Mouse (Mus musculus): ENCODE results near the gene Apela. TPM values are rescaled to one million over a fixed set of nuclear protein-coding genes. Genes with fewer than 3 reads are reported as not detected.
"Not testable (repeated sequence)": the region's sequence is repeated elsewhere in the genome, so short reads cannot be mapped to it uniquely, and the experiment has no call there.

Apela gene
- polyA plus RNA-seq, 1 experiment from 2014 or later: not detected

DNA sequence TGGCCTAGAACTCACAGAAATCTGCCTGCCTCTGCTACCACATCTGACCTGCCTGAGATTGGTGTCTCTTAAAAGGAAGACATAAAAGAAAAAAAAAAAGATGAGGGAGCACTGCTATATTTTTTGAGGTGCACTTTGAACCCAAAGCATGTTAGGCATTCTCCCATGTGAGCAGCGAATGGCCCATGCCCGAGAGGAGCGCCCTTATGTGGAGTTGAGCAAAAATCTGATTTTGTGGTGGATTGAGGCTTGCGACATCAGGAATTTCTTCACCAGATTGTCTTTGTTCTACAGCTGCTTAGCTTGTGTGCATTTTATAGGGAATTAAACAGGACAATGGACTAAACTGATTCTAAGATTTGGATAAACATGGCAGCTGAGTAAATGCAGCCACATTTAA, 10.1 kb upstream of the Apela start:
- Histone ChIP-seq H3K79me2 (ENCODE audit: inconsistent target) (no peaks in the 10 kb centered on the region), H3K4me3 (ENCODE audit: inconsistent target) (no peak overlapping the region), H3K36me3 (ENCODE audit: inconsistent target) (no peaks in the 10 kb centered on the region), H3K27ac (no peak overlapping the region)
- WGBS (ENCODE audit: missing documents): 94% methylated on average over 4 of the region's 4 CpGs

DNA sequence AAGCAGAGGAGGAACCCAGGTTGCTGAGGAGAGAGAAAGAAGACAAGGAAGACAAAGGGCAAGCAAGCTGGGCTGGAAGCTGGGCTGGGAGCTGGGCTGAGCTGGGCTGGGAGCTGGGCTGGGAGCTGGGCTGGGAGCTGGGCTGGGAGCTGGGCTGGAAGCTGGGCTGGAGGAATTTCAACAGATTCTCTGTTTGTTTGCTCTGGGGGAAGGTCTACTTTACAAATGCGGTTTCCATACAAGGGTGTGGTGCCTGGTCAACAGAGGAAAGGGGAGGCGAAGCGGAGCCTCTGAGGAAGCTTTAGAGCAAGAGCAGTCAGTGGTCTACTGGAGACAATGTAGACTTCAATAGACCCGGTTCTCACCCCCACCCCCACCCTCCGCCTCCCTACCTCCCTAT, 9.4 kb upstream of the Apela start:
- Histone ChIP-seq H3K79me2 (ENCODE audit: inconsistent target) (no peaks in the 10 kb centered on the region), H3K27ac (no peak overlapping the region), H3K4me3 (ENCODE audit: inconsistent target) (no peak overlapping the region), H3K36me3 (ENCODE audit: inconsistent target) (no peaks in the 10 kb centered on the region)
- WGBS (ENCODE audit: missing documents): 67% methylated on average over 5 of the region's 5 CpGs

DNA sequence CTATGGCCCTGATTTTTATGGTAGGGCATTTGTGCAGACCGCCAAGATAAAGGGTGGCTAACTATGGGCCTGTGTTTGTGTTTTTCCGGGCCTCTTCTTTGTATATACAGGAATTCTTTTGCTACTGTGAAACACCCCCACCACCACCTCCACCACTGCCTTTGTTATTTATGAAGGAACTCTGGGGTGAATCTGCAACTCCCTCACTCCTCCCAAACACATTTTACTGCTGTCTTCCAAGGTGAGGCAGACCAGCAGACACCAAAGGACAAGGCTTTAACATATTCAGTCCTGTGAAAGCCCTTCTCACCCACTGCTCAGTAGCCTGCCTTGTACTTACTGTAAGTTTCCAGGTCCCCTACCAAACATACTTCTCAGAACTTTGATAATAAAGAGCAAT, 3.0 kb downstream of the Apela start:
- H3K4me3 ChIP-seq (ENCODE audit: inconsistent target): no peak overlapping the region
- no peak overlapping the region for H3K27ac ChIP-seq
- H3K79me2 ChIP-seq (ENCODE audit: inconsistent target): no peaks in the 10 kb centered on the region
- no peaks in the 10 kb centered on the region for H3K36me3 ChIP-seq (ENCODE audit: inconsistent target)
- WGBS (ENCODE audit: missing documents): 81% methylated on average over 2 of the region's 2 CpGs

DNA sequence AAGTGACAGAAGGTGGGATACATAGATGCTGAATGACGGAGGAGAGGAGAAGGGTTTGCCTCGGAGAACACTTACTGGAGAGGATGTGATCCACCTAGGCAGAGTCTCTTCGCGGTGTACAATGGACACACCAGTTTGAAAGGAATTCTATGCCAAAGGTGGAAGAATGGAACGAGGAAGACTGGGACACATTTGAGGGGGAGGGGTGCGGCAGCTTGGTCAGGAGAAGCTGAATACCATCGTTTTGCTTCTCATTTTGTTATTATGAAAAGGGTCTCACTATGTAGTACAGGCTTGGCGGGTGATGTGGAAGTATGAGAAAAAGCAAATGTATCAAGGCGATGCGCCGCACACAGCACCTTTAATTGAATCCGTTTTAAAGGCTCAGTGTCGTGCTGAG, 4.1 kb downstream of the Apela start:
- Histone ChIP-seq H3K36me3 (ENCODE audit: inconsistent target) (no peaks in the 10 kb centered on the region), H3K79me2 (ENCODE audit: inconsistent target) (no peaks in the 10 kb centered on the region), H3K4me3 (ENCODE audit: inconsistent target) (no peak overlapping the region), H3K27ac (no peak overlapping the region)
- WGBS (ENCODE audit: missing documents): 91% methylated on average over 13 of the region's 13 CpGs

DNA sequence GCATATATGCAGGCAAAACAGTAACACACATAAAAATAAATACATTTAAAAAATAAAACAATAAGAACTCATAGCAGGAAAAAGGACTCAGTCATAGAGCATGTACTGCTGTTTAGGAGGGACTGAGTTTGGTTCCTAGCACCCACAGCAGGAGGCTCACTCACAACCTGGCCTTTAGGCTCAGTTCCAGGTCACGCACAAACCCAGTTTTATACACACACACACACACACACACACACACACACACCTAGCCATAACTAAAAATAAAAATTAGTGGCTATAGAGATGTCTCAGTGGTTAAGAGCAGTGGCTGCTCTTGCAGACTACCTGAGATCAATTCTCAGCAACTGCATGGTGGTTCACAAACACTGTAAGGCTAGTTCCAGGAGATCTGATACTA, 5.0 kb downstream of the Apela start:
- Histone ChIP-seq H3K27ac (no peak overlapping the region), H3K4me3 (ENCODE audit: inconsistent target) (no peak overlapping the region), H3K79me2 (ENCODE audit: inconsistent target) (no peaks in the 10 kb centered on the region), H3K36me3 (ENCODE audit: inconsistent target) (no peaks in the 10 kb centered on the region)
- WGBS (ENCODE audit: missing documents): no CpG with 5 or more reads among the region's 1 CpGs

DNA sequence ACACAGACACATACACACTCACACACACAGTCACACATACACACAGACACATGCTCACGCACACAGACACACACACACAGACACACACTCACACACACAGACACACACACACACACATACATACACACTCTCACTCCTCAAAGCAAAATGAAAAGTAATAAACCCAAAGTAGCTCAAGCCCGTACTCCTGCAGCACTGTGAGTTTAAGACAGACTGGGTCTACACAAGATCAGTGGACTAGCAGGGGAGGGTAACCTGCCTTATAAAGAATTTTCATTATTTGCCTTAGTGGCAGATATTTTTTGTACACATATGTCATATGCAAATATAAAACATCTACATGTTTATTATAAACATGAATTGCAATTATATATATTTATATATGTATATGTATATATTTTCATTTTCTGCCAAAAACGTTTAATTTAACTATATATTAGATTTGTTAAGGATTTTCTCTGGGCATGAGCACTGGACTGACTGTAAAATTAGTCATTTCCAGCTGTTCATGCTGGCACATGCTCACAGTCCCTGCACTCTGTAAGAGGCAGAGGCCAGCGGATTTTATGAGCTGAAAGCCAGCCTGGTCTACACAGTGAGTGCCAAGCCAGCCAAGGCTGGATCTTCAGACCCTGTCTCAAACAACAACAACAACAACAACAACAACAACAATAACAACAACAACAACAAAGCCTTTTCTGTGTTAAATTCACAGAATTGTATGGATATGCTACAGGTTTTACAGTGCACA, 6.2 kb downstream of the Apela start:
- Histone ChIP-seq H3K4me3 (ENCODE audit: inconsistent target) (no peak overlapping the region), H3K36me3 (ENCODE audit: inconsistent target) (no peaks in the 10 kb centered on the region), H3K79me2 (ENCODE audit: inconsistent target) (no peaks in the 10 kb centered on the region), H3K27ac (no peak overlapping the region)
- 95% methylated on average over 4 of the region's 4 CpGs for WGBS (ENCODE audit: missing documents)

DNA sequence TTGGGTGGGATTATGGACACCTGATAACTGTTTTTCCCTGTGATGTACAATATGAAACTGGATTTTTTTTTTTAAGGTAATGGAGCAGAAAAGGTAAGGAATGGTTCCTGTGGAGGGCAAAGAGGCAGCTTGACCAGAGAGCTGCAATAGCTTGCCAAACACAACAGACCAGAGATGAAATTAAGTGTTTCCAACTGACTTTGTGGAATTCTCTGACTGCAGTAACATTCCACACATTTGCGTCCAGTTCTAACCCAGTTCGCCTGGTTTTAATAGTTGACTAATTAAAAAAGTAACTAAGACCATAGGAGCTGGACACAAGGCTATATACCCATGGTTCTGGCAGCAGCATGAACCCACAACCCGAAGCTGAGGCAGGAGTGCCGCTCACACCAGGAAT, 7.4 kb downstream of the Apela start:
- WGBS (ENCODE audit: missing documents): 98% methylated on average over 4 of the region's 4 CpGs
- H3K27ac ChIP-seq: no peak overlapping the region
- no peaks in the 10 kb centered on the region for H3K79me2 ChIP-seq (ENCODE audit: inconsistent target)
- H3K4me3 ChIP-seq (ENCODE audit: inconsistent target): no peak overlapping the region
- no peaks in the 10 kb centered on the region for H3K36me3 ChIP-seq (ENCODE audit: inconsistent target)

DNA sequence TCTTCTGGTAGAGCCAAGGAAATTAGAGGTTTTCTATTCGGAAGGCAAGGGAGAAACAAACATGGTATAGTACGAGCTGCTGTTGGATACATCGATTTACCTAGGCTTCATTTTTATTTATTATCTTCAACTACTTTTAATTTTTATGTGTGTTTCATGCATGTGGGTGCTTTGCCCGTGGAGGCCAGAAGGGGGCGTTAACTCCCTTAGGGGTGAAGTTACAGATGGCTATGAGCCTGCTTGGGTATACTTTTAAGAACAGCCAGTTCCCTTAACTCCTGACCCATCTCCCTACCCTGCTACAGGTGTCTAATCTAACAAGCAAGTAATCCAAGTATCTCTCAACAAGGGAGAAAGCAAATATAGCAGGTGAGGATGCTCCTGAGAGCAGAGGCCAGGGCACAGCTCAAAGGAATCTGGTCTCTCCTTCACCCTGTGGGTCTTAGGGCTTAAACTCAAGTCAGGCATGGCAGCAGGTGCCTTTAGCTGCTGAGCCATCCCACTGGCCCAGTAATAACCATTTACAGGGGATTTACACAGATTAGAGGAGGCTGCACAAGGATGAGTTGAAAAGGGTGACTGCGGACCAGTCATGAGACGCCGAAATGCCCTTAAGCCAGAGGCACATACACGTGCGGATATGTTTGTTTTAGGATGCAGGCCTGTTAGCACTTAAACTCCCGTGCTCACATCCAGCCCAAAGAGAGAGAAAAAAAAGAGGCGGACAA, 8.0 kb downstream of the Apela start:
- 88% methylated on average over 12 of the region's 12 CpGs for WGBS (ENCODE audit: missing documents)
- Histone ChIP-seq H3K36me3 (ENCODE audit: inconsistent target) (no peaks in the 10 kb centered on the region), H3K79me2 (ENCODE audit: inconsistent target) (no peaks in the 10 kb centered on the region), H3K27ac (no peak overlapping the region), H3K4me3 (ENCODE audit: inconsistent target) (no peak overlapping the region)

DNA sequence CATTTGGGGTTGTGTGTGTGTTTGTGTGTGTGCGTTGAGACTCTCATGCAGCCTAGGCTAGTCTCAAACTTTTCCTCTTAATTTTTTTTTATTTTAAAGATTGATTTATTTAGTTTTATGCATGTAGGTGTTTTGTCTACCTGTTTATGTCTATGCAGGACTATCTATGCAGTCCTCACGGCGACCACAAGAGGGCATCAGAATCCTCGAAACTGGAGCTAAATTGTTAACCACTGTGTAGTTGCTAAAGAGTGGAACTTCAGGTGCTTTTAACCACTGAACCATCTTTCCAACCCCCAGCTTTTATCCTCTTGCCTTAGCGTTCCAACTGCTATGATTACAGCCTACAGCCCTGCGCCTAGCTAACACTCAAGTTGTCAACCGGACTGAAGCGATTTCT, 14.7 kb downstream of the Apela start:
- Histone ChIP-seq H3K36me3 (ENCODE audit: inconsistent target) (no peaks in the 10 kb centered on the region), H3K79me2 (ENCODE audit: inconsistent target) (no peaks in the 10 kb centered on the region), H3K27ac (no peak overlapping the region), H3K4me3 (ENCODE audit: inconsistent target) (no peak overlapping the region)
- 49% methylated on average over 8 of the region's 8 CpGs for WGBS (ENCODE audit: missing documents)

DNA sequence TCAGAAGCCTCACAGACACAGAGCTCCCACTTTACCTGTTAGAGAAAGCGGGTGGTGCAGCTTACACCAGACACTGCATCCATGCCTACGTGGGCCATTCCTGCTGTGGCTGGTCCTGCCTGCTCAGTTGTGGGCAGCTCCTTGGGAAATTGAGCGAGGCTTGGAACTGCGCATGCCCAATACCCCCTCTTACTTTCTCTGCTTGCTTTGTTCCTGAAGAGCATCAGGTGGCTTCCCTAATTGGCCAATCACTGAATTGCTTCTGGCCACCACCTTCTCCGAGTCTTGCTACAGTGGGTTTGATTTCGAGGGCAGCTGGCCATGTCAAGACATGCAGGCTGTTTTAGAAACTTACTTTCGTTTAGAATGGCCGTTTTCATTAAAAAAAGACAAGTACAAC, 18.7 kb downstream of the Apela start, which contains the start of the genes Trim61 and Trim60:
Gene Trim61 (minus strand): TSS at position 101 of the 400 bp plus-strand sequence.
Gene Trim60 (minus strand): TSS at position 162 of the 400 bp plus-strand sequence.
- no peak within 1 kb of the TSS for H3K27ac ChIP-seq
- H3K36me3 ChIP-seq (ENCODE audit: inconsistent target): no peaks in the 10 kb centered on the region
- no peaks in the 10 kb centered on the region for H3K79me2 ChIP-seq (ENCODE audit: inconsistent target)
- WGBS (ENCODE audit: missing documents): 83% methylated on average over 8 of the region's 8 CpGs
- no peak within 1 kb of the TSS for H3K4me3 ChIP-seq (ENCODE audit: inconsistent target)

DNA sequence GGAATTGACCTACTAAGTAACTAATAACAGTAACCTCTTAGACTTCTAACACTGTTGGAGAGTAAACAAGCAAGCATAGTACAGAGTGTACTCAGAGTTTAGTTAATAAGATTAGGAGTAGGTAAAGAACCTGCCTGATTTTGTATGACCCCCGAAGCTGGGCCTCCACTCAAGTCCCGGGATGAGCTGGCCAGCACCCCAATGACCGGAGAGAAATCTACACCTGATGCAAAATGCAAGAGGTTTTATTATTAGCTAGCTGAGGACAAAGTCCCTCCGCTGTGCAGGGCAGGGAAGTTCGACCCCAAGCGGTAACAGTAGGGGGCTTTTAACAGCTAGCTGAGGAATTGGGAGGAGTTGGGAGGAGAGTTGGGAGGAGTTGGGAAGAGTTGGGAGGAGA, 29.5 kb downstream of the Apela start:
- not testable (repeated sequence) for H3K27ac ChIP-seq; H3K4me3 ChIP-seq (ENCODE audit: inconsistent target); H3K79me2 ChIP-seq (ENCODE audit: inconsistent target); H3K36me3 ChIP-seq (ENCODE audit: inconsistent target)
- WGBS (ENCODE audit: missing documents): 89% methylated on average over 6 of the region's 6 CpGs

DNA sequence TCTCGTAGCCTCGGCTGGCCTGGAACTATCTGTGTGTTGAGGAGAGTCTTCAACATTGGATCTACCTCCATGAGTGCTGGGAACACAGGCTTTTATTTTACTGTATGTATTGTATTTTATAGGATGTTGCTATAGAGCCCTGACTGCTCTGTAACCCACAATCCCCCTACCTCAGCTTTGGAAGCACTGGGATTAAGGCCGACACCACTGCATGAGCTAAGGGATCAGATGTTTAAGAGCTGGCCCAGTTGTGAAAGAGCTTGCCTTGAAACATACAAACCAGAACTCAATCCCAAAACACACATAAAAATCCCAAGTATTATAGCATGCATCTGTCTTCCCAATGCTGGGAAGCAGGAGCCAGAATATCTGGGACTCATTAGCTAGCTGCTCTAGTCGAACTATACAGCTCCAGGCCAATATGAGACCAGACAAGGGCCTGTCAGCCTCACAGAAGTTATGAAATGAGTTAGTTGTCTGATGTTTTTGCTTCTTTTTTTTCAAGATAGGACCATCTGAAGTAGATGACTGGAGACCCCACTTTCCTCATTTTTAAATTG, 38.2 kb downstream of the Apela start:
- Histone ChIP-seq H3K4me3 (ENCODE audit: inconsistent target) (no peak overlapping the region), H3K79me2 (ENCODE audit: inconsistent target) (no peaks in the 10 kb centered on the region), H3K27ac (no peak overlapping the region), H3K36me3 (ENCODE audit: inconsistent target) (no peaks in the 10 kb centered on the region)
- WGBS (ENCODE audit: missing documents): 95% methylated on average over 4 of the region's 4 CpGs

DNA sequence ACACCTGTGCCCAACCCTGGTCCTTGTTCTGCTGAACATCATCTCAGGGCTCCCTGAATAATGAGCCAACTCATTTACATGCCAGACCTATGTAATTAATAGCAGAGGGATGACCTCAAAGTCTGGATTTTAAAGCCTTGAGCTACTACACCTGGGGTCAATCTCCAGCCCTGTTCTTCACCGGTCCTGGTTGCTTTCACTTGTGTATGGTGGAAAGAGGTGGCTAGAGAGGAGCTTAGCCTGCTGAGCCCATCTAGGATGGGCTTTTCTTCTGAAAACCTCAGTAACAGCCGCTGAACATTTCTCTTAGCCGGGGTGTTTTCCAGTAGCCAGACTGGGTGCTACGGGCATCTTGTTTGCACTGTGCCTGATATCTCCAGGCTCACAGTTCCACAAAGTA, 49.4 kb downstream of the Apela start, which contains the start of gene Trim75:
Gene Trim75 (minus strand): TSS at position 101 of the 400 bp plus-strand sequence.
- H3K79me2 ChIP-seq (ENCODE audit: inconsistent target): no peaks in the 10 kb centered on the region
- WGBS (ENCODE audit: missing documents): 96% methylated on average over 4 of the region's 4 CpGs
- no peak within 1 kb of the TSS for H3K27ac ChIP-seq
- no peaks in the 10 kb centered on the region for H3K36me3 ChIP-seq (ENCODE audit: inconsistent target)
- no peak within 1 kb of the TSS for H3K4me3 ChIP-seq (ENCODE audit: inconsistent target)

DNA sequence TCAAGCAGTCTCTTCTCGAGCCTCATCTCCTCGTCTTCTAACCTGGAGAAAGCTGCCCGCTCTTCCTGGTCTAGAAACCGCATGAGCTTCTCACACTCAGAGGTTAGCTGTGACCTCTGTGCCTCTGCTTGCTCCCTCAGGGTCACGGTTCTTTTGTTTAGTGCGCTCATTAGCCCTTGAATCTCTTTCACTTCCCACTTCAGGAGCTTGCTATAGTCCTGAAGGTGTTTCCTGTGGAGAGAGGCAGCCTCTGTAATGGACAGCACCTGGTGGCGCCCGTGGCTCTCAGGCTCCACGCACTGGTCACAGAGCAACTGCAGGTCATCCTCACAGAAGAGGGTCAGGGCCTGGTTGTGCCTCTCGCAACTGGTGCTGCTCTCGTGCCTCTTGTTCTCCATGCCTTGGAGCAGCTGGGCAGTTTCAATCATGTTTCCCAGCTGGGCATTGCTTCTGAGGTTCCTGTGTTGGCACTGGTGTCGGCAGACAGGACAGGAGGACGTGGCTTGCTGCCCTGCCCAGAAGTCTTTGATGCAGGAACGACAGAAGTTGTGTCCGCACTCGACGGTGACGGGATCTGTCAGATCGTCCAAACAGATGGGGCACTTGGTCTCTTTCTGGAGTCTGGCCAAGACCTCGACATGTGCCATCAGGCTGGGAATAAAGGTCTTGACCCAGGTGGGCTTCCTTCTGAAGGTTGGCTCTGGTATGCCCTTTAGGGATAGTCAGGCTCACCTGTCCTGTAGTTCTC, 53.8 kb downstream of the Apela start:
- WGBS (ENCODE audit: missing documents): 72% methylated on average over 20 of the region's 20 CpGs
- Histone ChIP-seq H3K27ac (no peak overlapping the region), H3K36me3 (ENCODE audit: inconsistent target) (no peaks in the 10 kb centered on the region), H3K79me2 (ENCODE audit: inconsistent target) (no peaks in the 10 kb centered on the region), H3K4me3 (ENCODE audit: inconsistent target) (no peak overlapping the region)

All from macrophage (primary cell).